8 mouse cellular contexts compared by ENCODE assay signal in the genomic region with DNA sequence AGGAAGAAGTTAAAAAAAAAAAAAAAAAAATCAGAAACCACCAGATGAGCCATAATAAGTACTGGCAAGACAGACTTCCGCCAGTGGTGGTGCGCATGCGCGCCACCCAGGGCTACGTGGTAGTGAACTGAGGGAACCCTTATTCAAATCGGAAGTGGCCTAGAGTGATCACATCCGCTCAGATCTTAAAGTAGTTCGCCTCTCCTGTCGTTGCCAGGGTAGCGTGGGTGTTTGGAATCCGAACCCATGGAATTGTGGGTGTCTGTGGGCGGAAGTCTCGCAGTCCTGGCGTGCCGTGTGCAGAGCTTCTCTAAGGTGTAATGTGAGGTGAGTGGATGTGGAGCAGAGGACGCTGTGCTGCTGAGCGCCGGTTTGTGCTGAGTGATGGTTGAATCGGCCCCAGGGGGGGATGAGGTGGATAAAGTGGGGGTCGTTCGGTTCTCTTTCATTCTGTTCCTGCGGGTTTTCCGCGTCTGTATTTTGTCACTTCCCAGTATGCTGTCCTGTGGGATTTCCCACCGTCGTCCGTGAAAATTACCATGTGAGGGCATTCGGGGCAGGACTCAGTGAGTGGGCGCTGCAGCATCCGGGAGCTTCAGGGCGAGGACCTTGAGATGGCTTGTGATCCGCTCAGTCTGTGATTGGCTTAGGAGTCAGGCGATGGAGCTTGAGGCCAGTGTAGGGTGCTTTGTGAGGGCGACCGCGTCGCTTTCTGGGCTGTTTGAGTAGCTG. TPM values are rescaled to one million over a fixed set of nuclear protein-coding genes. Genes with fewer than 3 reads are reported as not detected.
DNase-seq lines count a peak whose midpoint lies in the region; ATAC-seq lines count a peak whose summit lies in the region.

Gene Zfp719, plus strand, starts transcription at position 171 of the 732 bp plus-strand sequence.

- no peaks in the 10 kb centered on the region for H3K27me3 ChIP-seq in hindbrain, embryonic 16.5 days (replicated peaks; ENCODE audit: control insufficient read depth, insufficient read depth, low read length)

- peak; percentile 88 for DNase-seq in WW6 (ENCODE audit: low read depth, low spot score)
- peak; percentile 66 to 83 for DNase-seq in cerebellum, postnatal 4 days (ENCODE audit: low spot score in 2 of 2)
- peak; percentile 90 for DNase-seq in gastrocnemius, adult 18-20 months (ENCODE audit: low spot score)
- peak; percentile 91 to 93 for DNase-seq in left cerebral cortex, adult 18-20 months (ENCODE audit: low spot score in 2 of 2)
- DNase-seq in right cerebral cortex, adult 18-20 months: peak; percentile 96
- DNase-seq in urinary bladder, postnatal 10 days (ENCODE audit: low spot score): peak; percentile 60

- H3K9me3 ChIP-seq in hindbrain, embryonic 16.5 days (ENCODE audit: control insufficient read depth, low read length): no peaks in the 10 kb centered on the region

- under 1% methylated on average over 37 of the region's 37 CpGs for WGBS in hindbrain, embryonic 16.5 days
- WGBS in macrophage (ENCODE audit: missing documents): 2% methylated on average over 37 of the region's 37 CpGs

- ATAC-seq in hindbrain, embryonic 16.5 days: peak; percentile 99

- H3K4me2 ChIP-seq in hindbrain, embryonic 16.5 days (ENCODE audit: low read length): peak within 1 kb of the TSS; percentile 84

- H3K9ac ChIP-seq in hindbrain, embryonic 16.5 days (ENCODE audit: low read depth, low read length): peak within 1 kb of the TSS; percentile 78

- H3K79me2 ChIP-seq in macrophage (ENCODE audit: inconsistent target): peaks cover 43% of the 10 kb centered on the region

- peak within 1 kb of the TSS; percentile 90 for H3K27ac ChIP-seq in hindbrain, embryonic 16.5 days (ENCODE audit: low read depth, low read length)
- peak within 1 kb of the TSS; percentile 79 for H3K27ac ChIP-seq in macrophage

- peak within 1 kb of the TSS; percentile 73 for H3K4me3 ChIP-seq in hindbrain, embryonic 16.5 days (ENCODE audit: low read length)
- peak within 1 kb of the TSS; percentile 95 for H3K4me3 ChIP-seq in macrophage (ENCODE audit: inconsistent target)

- H3K36me3 ChIP-seq in hindbrain, embryonic 16.5 days (ENCODE audit: control insufficient read depth, insufficient read depth, low read length): peaks cover 16% of the 10 kb centered on the region
- peaks cover 3% of the 10 kb centered on the region for H3K36me3 ChIP-seq in macrophage (ENCODE audit: inconsistent target)

- peaks cover 18% of the 10 kb centered on the region for H3K4me1 ChIP-seq in hindbrain, embryonic 16.5 days (ENCODE audit: control insufficient read depth, insufficient read depth, low read depth, low read length)

RNA-seq across cellular contexts. Expression of gene Zfp719, which starts in this region (rescaled TPM):
- total RNA-seq in gastrocnemius, adult 18-20 months (2021): 1 to 10 TPM; 3.4 to 3.9 TPM
- polyA plus RNA-seq in hindbrain, embryonic 16.5 days (2015; fragmentation: Nextera tagmentation; extraction: Ambion mirVana): 14.4 and 16.2 TPM in 2 replicates
- 10 to 100 TPM; 16.3 to 20.9 TPM for total RNA-seq in left cerebral cortex, adult 18-20 months (2021)
- 10 to 100 TPM in 25 of 26 experiments, 1 to 10 TPM in 1; 8.7 to 64.0 (median 30.1) TPM for total RNA-seq in macrophage (2018; cell fraction: chromatin; rRNA removed)
- total RNA-seq in macrophage (2018; cell fraction: cytosol; rRNA removed): 10 to 100 TPM in 7 of 26 experiments, 1 to 10 TPM in 19; 2.5 to 14.1 (median 6.6) TPM
- total RNA-seq in macrophage (2018; cell fraction: nucleus; rRNA removed): 10 to 100 TPM in 25 of 26 experiments, 1 to 10 TPM in 1; 9.4 to 41.9 (median 19.7) TPM
- polyA plus RNA-seq in macrophage (2018): 1.9 to 2.7 TPM (median 2.5 TPM) in 3 replicates

Comparison
In these comparisons a context has a peak if more than half of its experiments do, and no peak if none do; other contexts are left out.
1. Peak in every context shown above with its lines: DNase-seq, ATAC-seq, H3K4me3 ChIP-seq and H3K27ac ChIP-seq.